In the genomic region with DNA sequence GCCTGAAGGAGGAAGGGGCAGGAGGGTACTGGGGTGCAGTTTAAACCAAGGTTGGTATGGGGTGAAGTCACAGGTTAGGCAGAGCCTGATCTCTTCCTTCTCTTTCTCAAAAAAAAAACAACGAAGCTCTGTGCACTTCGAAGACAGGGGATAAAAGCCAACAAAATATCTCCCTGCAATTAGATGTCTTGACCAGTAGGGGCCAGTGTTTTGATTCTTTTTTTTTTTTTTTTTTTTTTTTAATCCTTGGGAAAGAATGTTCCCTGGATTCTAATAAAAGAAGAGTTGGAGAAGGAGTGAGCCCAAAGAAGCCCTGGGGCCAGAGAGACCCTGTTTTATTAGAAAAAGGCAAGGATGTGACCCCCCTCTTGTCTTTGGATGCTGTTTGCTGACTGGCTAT, we compare ENCODE assay signal across 30 mouse cellular contexts. TPM values are rescaled to one million over a fixed set of nuclear protein-coding genes. Genes with fewer than 3 reads are reported as not detected.
DNase-seq lines count a peak whose midpoint lies in the region; ATAC-seq and TF ChIP-seq lines count a peak whose summit lies in the region.
"Had no signal": no experiment of that assay in that cellular context is flagged by ENCODE, and none has a peak within 500 bp of the region (broad histone marks: within the 10 kb centered on the region; RNA-seq: fewer than 3 reads in every experiment).

No protein-coding gene starts in this region.

- TF ChIP-seq EP300 in lung, postnatal 0 days (IDR thresholded peaks at IDR 0.05): no peak

- ATAC-seq in lung, postnatal 0 days: no peak
- ATAC-seq in erythroid progenitor cell, adult 5-6 weeks (replicated peaks; ENCODE audit: low FRiP score, poor library complexity, severe bottlenecking): 0 out of 2 replicates have a peak, but pooled peaks have one; percentile 27
- ATAC-seq: forebrain, embryonic 15.5 days; hindbrain, embryonic 16.5 days had no signal

- H3K27me3 ChIP-seq in lung, postnatal 0 days (replicated peaks; ENCODE audit: insufficient read depth, low read length): peaks cover 9% of the 10 kb centered on the region; the same call in 1 of the 2 replicates

- no peak overlapping the region for H3K4me2 ChIP-seq in lung, postnatal 0 days (replicated peaks; ENCODE audit: low read depth, low read length)
- H3K4me2 ChIP-seq: embryonic facial prominence, embryonic 13.5 days; forebrain, embryonic 15.5 days; heart, embryonic 15.5 days; limb, embryonic 13.5 days; neural tube, embryonic 15.5 days had no signal

- TF ChIP-seq CTCF in gastrocnemius, adult 2 months (IDR thresholded peaks at IDR 0.05): peak; percentile 50
- peak; percentile 69 for TF ChIP-seq CTCF in layer of hippocampus, adult 2 months (conservative IDR thresholded peaks at IDR 0.05)
- peak; percentile 36 for TF ChIP-seq CTCF in lung, postnatal 0 days (IDR thresholded peaks at IDR 0.05)

- H3K9ac ChIP-seq in lung, postnatal 0 days (replicated peaks; ENCODE audit: low read depth): no peak overlapping the region
- H3K9ac ChIP-seq: embryonic facial prominence, embryonic 13.5 days; forebrain, embryonic 15.5 days; heart, embryonic 15.5 days; limb, embryonic 13.5 days; neural tube, embryonic 15.5 days had no signal

- DNase-seq in gastrocnemius, adult 2 months: no peak
- DNase-seq in gastrocnemius, postnatal 36 days: no peak
- DNase-seq in layer of hippocampus, adult 2 months (ENCODE audit: low spot score in 2 of 2): no peak
- no peak for DNase-seq in layer of hippocampus, adult 11-12 months (ENCODE audit: low spot score)
- DNase-seq in lung, postnatal 0 days (ENCODE audit: low spot score): no peak
- DNase-seq in lung, postnatal 10 days: no peak
- DNase-seq in kidney, adult 11 months: no peak
- DNase-seq: adrenal gland, postnatal 10 days; cerebellum, adult 8-10 months; cerebellum, postnatal 36 days; embryo, embryonic 11 days; gastrocnemius, postnatal 25 days; kidney, adult 2 months; kidney, postnatal 14 days; layer of hippocampus, postnatal 36 days; lung, adult 18-20 months; lung, postnatal 4 days; right cerebral cortex, adult 18-20 months; right cerebral cortex, postnatal 4 days; thymus, postnatal 25 days had no signal

- no peaks in the 10 kb centered on the region for H3K4me1 ChIP-seq in lung, postnatal 0 days (ENCODE audit: insufficient read depth, low read depth, low read length)
- H3K4me1 ChIP-seq: embryonic facial prominence, embryonic 13.5 days; heart, embryonic 15.5 days had no signal

- no peaks in the 10 kb centered on the region for H3K36me3 ChIP-seq in lung, postnatal 0 days (ENCODE audit: insufficient read depth, low read length)
- H3K36me3 ChIP-seq: embryonic facial prominence, embryonic 13.5 days; forebrain, embryonic 15.5 days; heart, embryonic 15.5 days; limb, embryonic 13.5 days; midbrain, embryonic 10.5 days; neural tube, embryonic 15.5 days had no signal

- no peaks in the 10 kb centered on the region for H3K9me3 ChIP-seq in lung, postnatal 0 days (ENCODE audit: low read length)
- H3K9me3 ChIP-seq: embryonic facial prominence, embryonic 13.5 days; forebrain, embryonic 15.5 days; heart, embryonic 15.5 days; midbrain, embryonic 10.5 days; neural tube, embryonic 15.5 days had no signal

- 78% methylated on average over 2 of the region's 2 CpGs for WGBS in lung, postnatal 0 days

- H3K4me3 ChIP-seq in gastrocnemius, adult 2 months: no peak overlapping the region
- no peak overlapping the region for H3K4me3 ChIP-seq in layer of hippocampus, adult 2 months
- H3K4me3 ChIP-seq in lung, postnatal 0 days (ENCODE audit: low read depth, low read length): no peak overlapping the region
- H3K4me3 ChIP-seq: embryonic facial prominence, embryonic 13.5 days; forebrain, embryonic 15.5 days; heart, embryonic 15.5 days; limb, embryonic 13.5 days; midbrain, embryonic 10.5 days; neural tube, embryonic 15.5 days had no signal

- intact Hi-C loops in gastrocnemius, adult 2 months (cut with DNase I): no loop called here
- intact Hi-C loops in gastrocnemius, postnatal 36 days (cut with DNase I): no loop called here

- H3K27ac ChIP-seq in gastrocnemius, adult 2 months: no peak overlapping the region
- no peak overlapping the region for H3K27ac ChIP-seq in layer of hippocampus, adult 2 months
- H3K27ac ChIP-seq in lung, postnatal 0 days (ENCODE audit: low read length): no peak overlapping the region
- H3K27ac ChIP-seq: embryonic facial prominence, embryonic 13.5 days; forebrain, embryonic 15.5 days; heart, embryonic 15.5 days; limb, embryonic 13.5 days; midbrain, embryonic 10.5 days; neural tube, embryonic 15.5 days had no signal

RNA-seq across cellular contexts. Expression of a gene that starts 19.6 kb away (rescaled TPM):
- total RNA-seq in gastrocnemius, adult 2 months (2021): not detected
- not detected for total RNA-seq in gastrocnemius, postnatal 36 days (2021)
- total RNA-seq in layer of hippocampus, adult 2 months (2021): under 1 TPM; 0.12 to 0.31 TPM
- polyA plus RNA-seq in lung, postnatal 0 days (2015; fragmentation: Nextera tagmentation; extraction: Ambion mirVana): 0.04 and 0.10 TPM in 2 replicates
- total RNA-seq in erythroid progenitor cell, adult 5-6 weeks (2015; ENCODE audit: low replicate concordance): not detected in 2 replicates
- 0.39 TPM in 1 of 2 replicates, not detected in the other for total RNA-seq in erythroid progenitor cell, adult 5-6 weeks (2017; ENCODE audit: low replicate concordance)
- total RNA-seq: gastrocnemius, postnatal 25 days; hematopoietic stem cell, adult 5-6 weeks had no signal

RNA-seq across cellular contexts. Expression of a gene that starts 24.7 kb away (rescaled TPM):
- total RNA-seq in gastrocnemius, adult 2 months (2021): not detected
- not detected for total RNA-seq in gastrocnemius, postnatal 36 days (2021)
- total RNA-seq in layer of hippocampus, adult 2 months (2021): not detected
- not detected in 2 replicates for polyA plus RNA-seq in lung, postnatal 0 days (2015; fragmentation: Nextera tagmentation; extraction: Ambion mirVana)
- total RNA-seq in erythroid progenitor cell, adult 5-6 weeks (2015; ENCODE audit: low replicate concordance): not detected in 2 replicates
- total RNA-seq in erythroid progenitor cell, adult 5-6 weeks (2017; ENCODE audit: low replicate concordance): not detected in 2 replicates
- total RNA-seq: adrenal gland, postnatal 10 days; gastrocnemius, postnatal 25 days; hematopoietic stem cell, adult 5-6 weeks; left cerebral cortex, postnatal 14 days had no signal
- polyA plus RNA-seq: embryonic facial prominence, embryonic 13.5 days; heart, embryonic 15.5 days; kidney, adult 2 months; limb, embryonic 13.5 days had no signal

RNA-seq across cellular contexts. Expression of a gene that starts 42.1 kb away (rescaled TPM):
- total RNA-seq in gastrocnemius, adult 2 months (2021): 10 to 100 TPM in 1 of 2 experiments, 1 to 10 TPM in 1; 9.8 to 10.4 TPM
- total RNA-seq in gastrocnemius, postnatal 36 days (2021): 1 to 10 TPM; 8.8 to 9.7 TPM
- total RNA-seq in layer of hippocampus, adult 2 months (2021): 10 to 100 TPM; 51.6 to 52.8 TPM
- polyA plus RNA-seq in lung, postnatal 0 days (2015; fragmentation: Nextera tagmentation; extraction: Ambion mirVana): 12.9 TPM in 2 replicates
- 33.5 and 35.7 TPM in 2 replicates for total RNA-seq in erythroid progenitor cell, adult 5-6 weeks (2015; ENCODE audit: low replicate concordance)
- total RNA-seq in erythroid progenitor cell, adult 5-6 weeks (2017; ENCODE audit: low replicate concordance): 16.3 and 25.7 TPM in 2 replicates

RNA-seq across cellular contexts. Expression of a gene that starts 57.8 kb away (rescaled TPM):
- total RNA-seq in gastrocnemius, adult 2 months (2021): 1 to 10 TPM in 1 of 2 experiments, under 1 TPM in 1; 0.92 to 1.9 TPM
- total RNA-seq in gastrocnemius, postnatal 36 days (2021): 1 to 10 TPM; 1.5 TPM
- total RNA-seq in layer of hippocampus, adult 2 months (2021): 10 to 100 TPM; 50.8 to 56.8 TPM
- polyA plus RNA-seq in lung, postnatal 0 days (2015; fragmentation: Nextera tagmentation; extraction: Ambion mirVana): 7.1 and 7.2 TPM in 2 replicates
- 8.4 and 9.4 TPM in 2 replicates for total RNA-seq in erythroid progenitor cell, adult 5-6 weeks (2015; ENCODE audit: low replicate concordance)
- total RNA-seq in erythroid progenitor cell, adult 5-6 weeks (2017; ENCODE audit: low replicate concordance): 9.9 and 14.1 TPM in 2 replicates
